Mouse (Mus musculus) forebrain, postnatal 0 days (tissue): ENCODE data around the gene Flna. TPM values are rescaled to one million over a fixed set of nuclear protein-coding genes. Genes with fewer than 3 reads are reported as not detected.

Experiments used
- ATAC-seq: fragments of 200-750 bp; cut with Nextera tagmentation; 2 replicates; pipeline ENCODE4 v1.8.0; 2017; ENCODE audit warnings: mild to moderate bottlenecking, moderate library complexity
- DNase-seq: peaks from one replicate; pipeline ENCODE4 v3.0.0-alpha.2; 2015
- H3K27ac ChIP-seq: fragments of 300-500 bp; sonication (generic); 2 replicates; pipeline ENCODE4 v1.5.1; 2014; ENCODE audit warnings: low read depth, mild to moderate bottlenecking, antibody characterized with exemption, low read length, moderate library complexity, mixed read lengths
- H3K27me3 ChIP-seq: fragments of 300-500 bp; sonication (generic); 2 replicates; pipeline ENCODE4 v1.6.1; 2014; ENCODE audit warnings: mild to moderate bottlenecking, low read length, mixed read lengths; ENCODE audit not compliant: insufficient read depth
- H3K36me3 ChIP-seq: fragments of 300-500 bp; sonication (generic); 2 replicates; pipeline ENCODE4 v1.6.1; 2014; ENCODE audit warnings: mild to moderate bottlenecking, moderate library complexity; ENCODE audit not compliant: insufficient read depth
- H3K4me1 ChIP-seq: fragments of 300-500 bp; sonication (generic); 2 replicates; pipeline ENCODE4 v1.6.1; 2014; ENCODE audit warnings: antibody characterized with exemption; ENCODE audit not compliant: insufficient read depth
- H3K4me2 ChIP-seq: fragments of 300-500 bp; sonication (generic); 2 replicates; pipeline ENCODE4 v1.6.1; 2014; ENCODE audit warnings: low read depth, mild to moderate bottlenecking, moderate library complexity
- H3K4me3 ChIP-seq: fragments of 300-500 bp; sonication (generic); 2 replicates; pipeline ENCODE4 v1.5.1; 2014; ENCODE audit warnings: low read depth, low read length, mixed read lengths
- H3K9ac ChIP-seq: fragments of 300-500 bp; sonication (generic); 2 replicates; pipeline ENCODE4 v1.6.1; 2014; ENCODE audit warnings: mild to moderate bottlenecking
- H3K9me3 ChIP-seq: fragments of 300-500 bp; sonication (generic); 2 replicates; pipeline ENCODE4 v1.6.1; 2016; ENCODE audit warnings: low read length
- CTCF ChIP-seq: sonication (generic); IDR thresholded peaks from 2 replicates; pipeline ENCODE4 v1.5.1; 2016; ENCODE audit warnings: antibody characterized with exemption, control low read depth, low read depth
- WGBS: fragments of 180-500 bp; shearing (Covaris S2); extraction: QIAGEN DNeasy Blood & Tissue Kit; methylation state at CpG from one replicate; pipeline ENCODE4 v1.1.7; 2014; 5-methylcytosine and 5-hydroxymethylcytosine counted together
- polyA plus RNA-seq: library from polyadenylated mRNA; unstranded; fragments of >200 nt; fragmentation: Nextera tagmentation; extraction: Ambion mirVana; gene quantifications from 2 replicates; pipeline ENCODE4 v1.2.1, GENCODE M21; 2015
- total RNA-seq: library from RNA; depleted of rRNA; stranded (reverse); fragments of >200 nt; gene quantifications from 2 replicates; pipeline ENCODE4 v1.2.3, GENCODE M21; 2014

Flna gene
- total and polyA plus RNA-seq, 2 experiments from 2014 or later: 45.1 to 327 TPM

DNA sequence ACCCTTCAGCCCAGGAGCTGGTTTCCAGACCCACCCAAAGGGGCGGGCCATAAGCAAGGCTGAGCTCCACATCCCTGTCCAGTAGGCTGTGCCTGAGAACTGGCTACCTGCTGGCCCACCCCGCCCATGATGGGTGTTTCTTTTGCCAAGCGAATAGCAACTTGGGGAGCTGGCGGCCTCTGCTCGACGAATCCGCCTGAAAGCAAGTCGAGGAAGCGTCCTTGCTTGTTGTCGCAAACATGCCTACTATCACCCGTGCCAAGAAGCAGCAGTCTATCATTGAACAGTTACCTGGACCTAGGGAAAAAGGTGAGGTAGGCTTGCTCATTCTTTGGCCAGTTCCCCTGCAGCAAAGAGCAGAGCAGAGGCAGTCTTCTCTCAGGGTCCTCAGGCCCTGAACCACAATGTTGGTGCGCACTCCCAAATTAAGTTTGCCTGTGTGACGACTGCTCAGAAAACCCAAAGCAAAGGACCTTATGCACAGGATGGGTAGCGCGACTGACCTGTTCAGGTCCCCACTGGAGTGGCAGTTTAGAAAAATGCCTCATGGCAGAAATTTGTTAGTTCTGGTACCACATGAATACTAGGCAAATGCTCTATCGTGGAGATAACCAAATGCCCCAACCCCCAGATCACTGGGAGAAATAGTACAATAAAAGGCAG is 32.2 kb upstream of the Flna start, which contains the start of the genes Taz and Dnase1l1:
Taz (plus strand) TSS at position 181 of the 663 bp plus-strand sequence.
Dnase1l1 (minus strand) TSS at position 606 of the 663 bp plus-strand sequence.
- ATAC-seq: peak; percentile 18
- 30% methylated on average over 16 of the region's 16 CpGs for WGBS
- peak within 1 kb of the TSS; percentile 89 for H3K27ac ChIP-seq

DNA sequence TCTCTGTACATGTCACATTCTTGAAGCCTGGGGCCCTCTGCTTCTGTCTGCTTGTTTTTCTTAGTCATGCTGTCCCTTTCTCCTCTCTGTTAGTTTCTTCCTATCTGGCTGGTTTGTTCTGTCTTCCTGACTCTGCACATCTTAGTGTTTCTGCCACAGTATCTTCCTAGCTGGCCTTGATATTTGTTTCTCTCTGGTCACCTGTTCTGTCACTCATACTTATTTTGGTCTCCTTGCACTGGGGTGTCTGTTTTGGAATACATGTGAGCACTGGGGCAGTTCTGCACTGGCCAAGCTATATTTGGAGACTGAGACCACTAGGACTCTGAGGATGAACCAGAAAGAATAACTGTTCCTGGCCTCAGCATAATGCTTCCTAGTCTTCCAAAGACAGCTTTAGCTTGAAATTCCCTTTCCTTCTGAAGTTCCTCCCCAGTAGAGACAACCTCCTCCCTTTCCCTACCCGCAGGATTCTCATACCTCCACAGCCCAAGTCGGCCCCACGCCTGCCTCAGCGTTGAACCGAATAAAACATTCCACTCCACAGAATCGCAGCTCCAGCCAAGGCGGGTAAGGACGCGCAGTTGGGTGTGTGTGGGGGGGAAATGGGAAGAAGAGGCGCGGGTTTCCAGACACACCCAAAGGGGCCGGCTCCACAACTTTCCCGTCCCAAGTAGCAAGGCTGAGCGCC is 31.6 kb upstream of the Flna start:
- Histone ChIP-seq H3K9ac (peak overlapping the region; percentile 75), H3K9me3 (no peaks in the 10 kb centered on the region), H3K27ac (no peak overlapping the region; the same call in 1 of the 2 replicates), H3K27me3 (no peaks in the 10 kb centered on the region), H3K4me1 (no peaks in the 10 kb centered on the region), H3K4me3 (peak overlapping the region; percentile 52), H3K4me2 (peak overlapping the region; percentile 62), H3K36me3 (no peaks in the 10 kb centered on the region)
- WGBS: 22% methylated on average over 14 of the region's 14 CpGs
- DNase-seq (no peak), ATAC-seq (no peak)
- TF ChIP-seq CTCF: no peak

More for the DNA sequence above, 32.2 kb upstream of the Flna start, which contains the start of the genes Taz and Dnase1l1:
- Histone ChIP-seq H3K9ac (peak within 1 kb of the TSS; percentile 75), H3K4me1 (no peaks in the 10 kb centered on the region), H3K9me3 (no peaks in the 10 kb centered on the region), H3K4me3 (peak within 1 kb of the TSS; percentile 52), H3K36me3 (no peaks in the 10 kb centered on the region), H3K4me2 (peak within 1 kb of the TSS; percentile 62), H3K27me3 (no peaks in the 10 kb centered on the region)
- TF ChIP-seq CTCF: no peak
- peak; percentile 32 for DNase-seq

DNA sequence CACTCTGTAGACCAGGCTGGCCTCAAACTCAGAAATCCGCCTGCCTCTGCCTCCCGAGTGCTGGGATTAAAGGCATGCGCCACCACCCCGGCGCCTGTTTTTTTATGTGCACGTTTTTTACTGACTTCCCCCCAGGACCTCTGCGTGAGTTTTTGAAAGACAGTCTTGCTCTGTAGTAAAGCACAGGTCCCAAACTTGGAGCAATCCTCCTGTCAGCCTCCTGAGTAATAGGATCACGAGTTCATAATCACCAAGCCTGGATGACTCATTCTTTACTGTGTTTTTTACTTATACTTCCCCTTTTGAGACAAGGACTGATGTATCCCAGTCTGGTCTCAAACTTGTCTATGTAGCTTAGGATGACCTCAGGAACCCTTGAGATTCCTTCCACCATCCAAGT is 28.3 kb upstream of the Flna start:
- DNase-seq (no peak), ATAC-seq (no peak)
- Histone ChIP-seq H3K4me3 (no peak overlapping the region), H3K27ac (no peak overlapping the region), H3K9ac (no peak overlapping the region), H3K4me1 (no peaks in the 10 kb centered on the region), H3K27me3 (no peaks in the 10 kb centered on the region), H3K9me3 (no peaks in the 10 kb centered on the region), H3K4me2 (no peak overlapping the region), H3K36me3 (peaks cover 4% of the 10 kb centered on the region; the same call in 1 of the 2 replicates)
- WGBS: 73% methylated on average over 8 of the region's 8 CpGs
- TF ChIP-seq CTCF: no peak

DNA sequence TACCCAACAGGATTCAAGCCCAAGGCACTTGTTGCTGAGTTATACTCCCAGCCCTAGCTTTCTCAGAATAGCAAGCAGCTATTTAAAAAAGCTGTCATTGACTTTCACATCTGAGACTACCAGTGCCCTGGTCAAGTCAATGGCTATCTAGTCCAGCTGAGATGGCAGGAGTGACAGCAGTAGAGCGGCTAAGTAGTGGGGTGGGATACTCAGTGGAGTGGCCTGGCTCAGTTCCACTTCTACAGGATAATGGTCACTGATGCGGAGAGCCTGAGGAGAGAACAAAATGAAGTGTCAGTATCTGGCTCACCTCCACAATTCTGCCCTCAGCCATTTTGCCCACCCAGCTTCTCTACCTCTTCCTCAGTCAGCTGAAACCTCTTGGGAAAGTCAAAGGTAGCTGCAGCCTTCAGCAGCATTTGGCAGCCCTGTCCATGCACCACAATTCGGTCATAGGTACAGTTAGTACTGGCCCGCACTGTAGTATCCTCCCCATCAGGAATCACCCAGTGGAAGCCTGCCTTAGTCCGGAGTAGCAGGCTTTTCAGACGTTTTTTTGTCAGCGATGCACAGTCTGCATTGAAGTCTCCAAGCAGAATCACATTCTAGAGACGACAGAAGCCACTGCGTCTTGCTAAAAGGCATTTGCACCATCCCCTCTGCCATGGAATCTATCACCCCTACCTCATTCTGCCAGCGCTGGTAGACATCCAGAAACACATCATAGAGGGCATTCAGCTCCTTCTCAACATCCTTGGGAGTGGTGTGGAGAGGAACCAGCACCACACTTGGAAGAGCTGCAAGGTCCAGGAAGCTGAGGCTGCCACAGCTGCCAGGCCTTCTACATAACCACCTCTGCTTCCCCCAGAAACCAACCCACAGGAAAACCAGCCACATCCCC is 24.1 kb upstream of the Flna start:
- H3K36me3 ChIP-seq: peaks cover 4% of the 10 kb centered on the region; the same call in 1 of the 2 replicates
- 37% methylated on average over 10 of the region's 10 CpGs for WGBS
- no peak for ATAC-seq
- H3K4me3 ChIP-seq: no peak overlapping the region
- no peak overlapping the region for H3K27ac ChIP-seq
- DNase-seq: no peak
- TF ChIP-seq CTCF: no peak
- H3K4me2 ChIP-seq: no peak overlapping the region
- H3K4me1 ChIP-seq: no peaks in the 10 kb centered on the region
- no peak overlapping the region for H3K9ac ChIP-seq
- H3K27me3 ChIP-seq: no peaks in the 10 kb centered on the region
- H3K9me3 ChIP-seq: no peaks in the 10 kb centered on the region

DNA sequence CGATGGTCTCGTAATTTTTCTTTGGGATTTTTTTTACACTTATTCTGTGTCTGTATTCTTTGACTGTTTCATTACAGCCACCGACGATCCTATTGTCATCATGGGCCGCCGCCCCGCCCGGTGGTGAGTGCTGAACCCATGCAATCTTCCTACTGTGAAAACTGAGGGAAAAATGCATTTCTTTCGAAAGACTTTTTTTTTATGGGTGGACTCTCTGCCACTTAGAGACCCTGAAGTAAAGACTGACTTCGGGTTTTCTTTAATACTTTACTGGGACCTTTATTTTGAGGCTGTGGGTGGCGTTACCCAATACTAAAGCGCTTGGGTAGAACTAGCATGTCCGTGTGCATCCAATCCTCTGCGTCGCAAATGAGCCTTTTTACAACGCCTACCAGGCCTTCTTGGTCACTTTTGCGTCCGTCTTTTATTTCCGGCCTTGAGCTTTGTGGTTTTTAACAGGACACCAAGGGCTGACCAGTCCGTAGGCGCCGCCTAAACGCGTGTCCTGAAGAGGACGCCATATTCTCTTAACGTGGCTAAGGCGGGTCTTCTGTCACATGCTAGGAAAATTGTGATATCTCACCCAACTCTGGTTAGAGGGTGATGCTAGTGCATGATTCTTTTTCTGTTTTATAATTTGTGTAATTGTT is 21.4 kb upstream of the Flna start:
- H3K4me1 ChIP-seq: no peaks in the 10 kb centered on the region
- peaks cover 4% of the 10 kb centered on the region; the same call in 1 of the 2 replicates for H3K36me3 ChIP-seq
- H3K27me3 ChIP-seq: no peaks in the 10 kb centered on the region
- H3K4me2 ChIP-seq: peak overlapping the region; percentile 52
- no peak for TF ChIP-seq CTCF
- peak; percentile 39 for DNase-seq
- peak overlapping the region; percentile 53 for H3K4me3 ChIP-seq
- WGBS: 21% methylated on average over 27 of the region's 27 CpGs
- no peak for ATAC-seq
- H3K27ac ChIP-seq: peak overlapping the region; percentile 59
- H3K9me3 ChIP-seq: no peaks in the 10 kb centered on the region
- H3K9ac ChIP-seq: peak overlapping the region; percentile 65
